In genomic region chr15:85177576-85177975, GRCm38 (mm10) we compare ENCODE assay signal across 9 mouse cellular contexts. TPM values are rescaled to one million over a fixed set of nuclear protein-coding genes. Genes with fewer than 3 reads are reported as not detected.
DNase-seq lines count a peak whose midpoint lies in the region; ATAC-seq and TF ChIP-seq lines count a peak whose summit lies in the region.
"Had no signal": no experiment of that assay in that cellular context is flagged by ENCODE, and none has a peak within 500 bp of the region (broad histone marks: within the 10 kb centered on the region; RNA-seq: fewer than 3 reads in every experiment).

No protein-coding gene starts in this region.

- no peak for TF ChIP-seq CTCF in gastrocnemius, adult 2 months (IDR thresholded peaks at IDR 0.05)
- TF ChIP-seq CTCF in stomach, postnatal 0 days (IDR thresholded peaks at IDR 0.05; ENCODE audit: low read depth) = no peak

- intact Hi-C loops in gastrocnemius, adult 2 months (cut with DNase I) = no loop called here
- intact Hi-C loops in heart, postnatal 14 days (cut with DNase I) = no loop called here

- H3K4me3 ChIP-seq in gastrocnemius, adult 2 months = no peak overlapping the region
- no peak overlapping the region for H3K4me3 ChIP-seq in neural tube, embryonic 15.5 days (replicated peaks)
- H3K4me3 ChIP-seq in stomach, postnatal 0 days (ENCODE audit: low read depth, low read length) = no peak overlapping the region
- H3K4me3 ChIP-seq: liver, embryonic 15.5 days had no signal

- no peak for TF ChIP-seq EP300 in stomach, postnatal 0 days (optimal IDR thresholded peaks at IDR 0.05)

- H3K4me1 ChIP-seq in neural tube, embryonic 15.5 days = peaks cover 15% of the 10 kb centered on the region
- H3K4me1 ChIP-seq in stomach, postnatal 0 days (replicated peaks; ENCODE audit: control insufficient read depth, insufficient read depth) = no peaks in the 10 kb centered on the region
- H3K4me1 ChIP-seq: liver, embryonic 15.5 days had no signal

- H3K27ac ChIP-seq in gastrocnemius, adult 2 months = no peak overlapping the region
- no peak overlapping the region for H3K27ac ChIP-seq in neural tube, embryonic 15.5 days (replicated peaks)
- no peak overlapping the region for H3K27ac ChIP-seq in stomach, postnatal 0 days (replicated peaks)
- H3K27ac ChIP-seq: liver, embryonic 15.5 days had no signal

- H3K9ac ChIP-seq in neural tube, embryonic 15.5 days (replicated peaks) = no peak overlapping the region
- no peak overlapping the region for H3K9ac ChIP-seq in stomach, postnatal 0 days (ENCODE audit: low read length)
- H3K9ac ChIP-seq: liver, embryonic 15.5 days had no signal

- no peaks in the 10 kb centered on the region for H3K9me3 ChIP-seq in neural tube, embryonic 15.5 days (replicated peaks)
- no peaks in the 10 kb centered on the region for H3K9me3 ChIP-seq in stomach, postnatal 0 days (ENCODE audit: control insufficient read depth, low read length)
- H3K9me3 ChIP-seq: liver, embryonic 15.5 days had no signal

- H3K4me2 ChIP-seq in neural tube, embryonic 15.5 days = no peak overlapping the region
- H3K4me2 ChIP-seq in stomach, postnatal 0 days (replicated peaks; ENCODE audit: low read depth) = no peak overlapping the region
- H3K4me2 ChIP-seq: liver, embryonic 15.5 days had no signal

- peak; percentile 39 for DNase-seq in gastrocnemius, adult 2 months
- DNase-seq in gastrocnemius, postnatal 25 days = no peak
- DNase-seq in neural tube, embryonic 10.5 days (ENCODE audit: extremely low spot score, low spot score) = peak; percentile 31
- DNase-seq in adipocyte (ENCODE audit: low spot score) = peak; percentile 89
- peak; percentile 57 to 58 for DNase-seq in heart, postnatal 14 days
- peak; percentile 41 for DNase-seq in stomach, postnatal 0 days (ENCODE audit: low spot score)
- no peak for DNase-seq in layer of hippocampus, adult 8-10 months (ENCODE audit: low spot score in 2 of 2)

- H3K27me3 ChIP-seq in neural tube, embryonic 15.5 days (replicated peaks) = no peaks in the 10 kb centered on the region
- H3K27me3 ChIP-seq in stomach, postnatal 0 days (ENCODE audit: control insufficient read depth, insufficient read depth, low read length) = no peaks in the 10 kb centered on the region
- H3K27me3 ChIP-seq: liver, embryonic 15.5 days had no signal

- H3K36me3 ChIP-seq in neural tube, embryonic 15.5 days = no peaks in the 10 kb centered on the region
- no peaks in the 10 kb centered on the region for H3K36me3 ChIP-seq in stomach, postnatal 0 days (ENCODE audit: control insufficient read depth, insufficient read depth, low read length)
- H3K36me3 ChIP-seq: liver, embryonic 15.5 days had no signal

- 66% methylated on average over 8 of the region's 8 CpGs for WGBS in neural tube, embryonic 15.5 days
- 57% methylated on average over 8 of the region's 8 CpGs for WGBS in stomach, postnatal 0 days

- ATAC-seq in neural tube, embryonic 15.5 days (ENCODE audit: low FRiP score) = no peak
- no peak for ATAC-seq in stomach, postnatal 0 days (ENCODE audit: low FRiP score, low TSS enrichment)

RNA-seq across cellular contexts. Expression of gene Fbln1, which starts 28.2 kb away (rescaled TPM):
- 10 to 100 TPM in 1 of 2 experiments, 1 to 10 TPM in 1; 6.5 to 20.9 TPM for total RNA-seq in gastrocnemius, adult 2 months (2021)
- total RNA-seq in gastrocnemius, postnatal 25 days (2021) = 1 to 10 TPM; 8.5 to 9.0 TPM
- 54.2 and 65.8 TPM in 2 replicates for polyA plus RNA-seq in neural tube, embryonic 15.5 days (2015; fragmentation: Nextera tagmentation; extraction: Ambion mirVana)
- 10 to 100 TPM; 60.9 to 78.2 TPM for total RNA-seq in heart, postnatal 14 days (2021)
- polyA plus RNA-seq in stomach, postnatal 0 days (2015; fragmentation: Nextera tagmentation; extraction: Ambion mirVana) = 109 and 112 TPM in 2 replicates
- 10 to 100 TPM; 13.0 to 19.7 (median 16.1) TPM for total RNA-seq in layer of hippocampus, adult 8-10 months (2022)

RNA-seq across cellular contexts. Expression of gene Ribc2, which starts 45.7 kb away (rescaled TPM):
- total RNA-seq in gastrocnemius, adult 2 months (2021) = not detected
- total RNA-seq in gastrocnemius, postnatal 25 days (2021) = not detected
- 0.68 and 0.84 TPM in 2 replicates for polyA plus RNA-seq in neural tube, embryonic 15.5 days (2015; fragmentation: Nextera tagmentation; extraction: Ambion mirVana)
- not detected for total RNA-seq in heart, postnatal 14 days (2021)
- polyA plus RNA-seq in stomach, postnatal 0 days (2015; fragmentation: Nextera tagmentation; extraction: Ambion mirVana) = 0.08 TPM in 1 of 2 replicates, not detected in the other
- total RNA-seq in layer of hippocampus, adult 8-10 months (2022) = under 1 TPM in 1 of 4 experiments, not detected in 3; 0.32 TPM
- polyA plus RNA-seq: liver, embryonic 15.5 days had no signal

RNA-seq across cellular contexts. Expression of gene Smc1b, which starts 45.8 kb away (rescaled TPM):
- total RNA-seq in gastrocnemius, adult 2 months (2021) = not detected
- not detected for total RNA-seq in gastrocnemius, postnatal 25 days (2021)
- polyA plus RNA-seq in neural tube, embryonic 15.5 days (2015; fragmentation: Nextera tagmentation; extraction: Ambion mirVana) = 0.19 and 0.23 TPM in 2 replicates
- total RNA-seq in heart, postnatal 14 days (2021) = under 1 TPM in 1 of 2 experiments, not detected in 1; 0.05 TPM
- 0.07 and 0.08 TPM in 2 replicates for polyA plus RNA-seq in stomach, postnatal 0 days (2015; fragmentation: Nextera tagmentation; extraction: Ambion mirVana)
- total RNA-seq in layer of hippocampus, adult 8-10 months (2022) = under 1 TPM in 2 of 4 experiments, not detected in 2; 0.10 to 0.43 TPM

Comparison
In these comparisons a context has a peak if more than half of its experiments do, and no peak if none do; other contexts are left out.
1. DNase-seq: peak in gastrocnemius, adult 2 months (single experiment), neural tube, embryonic 10.5 days (single experiment), adipocyte (single experiment), heart, postnatal 14 days (2 of 2) and stomach, postnatal 0 days (single experiment); none in gastrocnemius, postnatal 25 days (single experiment) and layer of hippocampus, adult 8-10 months (0 of 2).